Mouse (Mus musculus) stomach, postnatal 0 days (tissue): ENCODE measurements around the gene Arf6.
A peak's percentile ranks its signal among the peaks of the same experiment; 100 is the strongest.

Source experiments
- CTCF ChIP-seq: IDR thresholded peaks from 2 replicates; pipeline ENCODE4 v1.5.1; 2016; ENCODE audit warnings: antibody characterized with exemption, low read depth, mild to moderate bottlenecking, moderate library complexity
- EP300 ChIP-seq: optimal IDR thresholded peaks from 2 replicates; pipeline ENCODE3; 2016; ENCODE audit warnings: antibody characterized with exemption

DNA sequence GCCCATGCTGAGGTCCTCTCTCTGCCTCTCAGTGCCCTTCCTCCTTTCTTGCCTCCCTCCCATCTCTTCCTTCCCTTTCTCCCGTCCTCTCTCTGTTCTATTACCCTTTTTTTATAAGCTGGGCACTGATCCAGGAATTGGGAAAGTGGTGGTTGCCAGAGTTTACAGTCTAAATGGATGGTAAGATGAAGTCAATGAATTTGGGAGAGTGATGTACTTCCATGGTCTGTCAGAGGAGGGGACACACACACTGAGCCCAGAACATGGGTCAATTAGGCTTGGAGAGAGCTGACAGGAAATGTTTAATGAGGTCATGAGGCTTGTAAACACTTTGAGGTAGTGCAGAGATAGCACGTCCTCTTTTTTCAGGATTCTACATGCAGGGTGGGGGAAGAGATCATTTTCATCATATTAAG lies 28.9 kb downstream of the Arf6 start:
- TF ChIP-seq CTCF (peak; percentile 20), EP300 (no peak)
